Mouse (Mus musculus): ENCODE measurements around the gene Vti1a. TPM values are rescaled to one million over a fixed set of nuclear protein-coding genes. Genes with fewer than 3 reads are reported as not detected.
A peak's percentile ranks its signal among the peaks of the same experiment; 100 is the strongest.

Vti1a gene
- polyA plus RNA-seq, 1 experiment from 2014 or later: 33.4 TPM

- 82% methylated on average over 14 of the region's 14 CpGs for WGBS
- H3K9me3 ChIP-seq: no peaks in the 10 kb centered on the region
- no peak overlapping the region for H3K4me2 ChIP-seq
- H3K4me3 ChIP-seq (replicated peaks): no peak overlapping the region
- no peaks in the 10 kb centered on the region for H3K36me3 ChIP-seq
- ATAC-seq (ENCODE audit: insufficient number of reproducible peaks, insufficient read depth, low FRiP score, low TSS enrichment, low read depth): no peak
- H3K27ac ChIP-seq: no peak overlapping the region
- H3K9ac ChIP-seq (replicated peaks): no peak overlapping the region
- peaks cover 38% of the 10 kb centered on the region for H3K4me1 ChIP-seq (replicated peaks)
- H3K27me3 ChIP-seq: peaks cover 4% of the 10 kb centered on the region; the same call in 1 of the 2 replicates
Measured at GRCm38 (mm10) chr19:55608858-55609375, 292.8 kb downstream of the Vti1a start.

GRCm38 (mm10) chr19:55609806-55610205, 293.7 kb downstream of the Vti1a start:
- peaks cover 8% of the 10 kb centered on the region; the same call in 1 of the 2 replicates for H3K27me3 ChIP-seq
- 91% methylated on average over 3 of the region's 3 CpGs for WGBS
- peaks cover 38% of the 10 kb centered on the region for H3K4me1 ChIP-seq (replicated peaks)
- no peak overlapping the region for H3K4me3 ChIP-seq (replicated peaks)
- no peaks in the 10 kb centered on the region for H3K36me3 ChIP-seq
- H3K27ac ChIP-seq: no peak overlapping the region
- no peak overlapping the region for H3K9ac ChIP-seq (replicated peaks)
- ATAC-seq (ENCODE audit: insufficient number of reproducible peaks, insufficient read depth, low FRiP score, low TSS enrichment, low read depth): no peak
- H3K9me3 ChIP-seq: no peaks in the 10 kb centered on the region
- no peak overlapping the region for H3K4me2 ChIP-seq

GRCm38 (mm10) chr19:55615743-55616142, 299.6 kb downstream of the Vti1a start:
- no peak for ATAC-seq (ENCODE audit: insufficient number of reproducible peaks, insufficient read depth, low FRiP score, low TSS enrichment, low read depth)
- H3K4me1 ChIP-seq (replicated peaks): peaks cover 16% of the 10 kb centered on the region
- no peaks in the 10 kb centered on the region for H3K9me3 ChIP-seq
- WGBS: 80% methylated on average over 5 of the region's 5 CpGs
- peaks cover 10% of the 10 kb centered on the region; the same call in 1 of the 2 replicates for H3K27me3 ChIP-seq
- H3K36me3 ChIP-seq: no peaks in the 10 kb centered on the region
- no peak overlapping the region for H3K4me2 ChIP-seq
- no peak overlapping the region for H3K27ac ChIP-seq
- H3K4me3 ChIP-seq (replicated peaks): no peak overlapping the region
- H3K9ac ChIP-seq (replicated peaks): no peak overlapping the region

GRCm38 (mm10) chr19:55616276-55616675, 300.2 kb downstream of the Vti1a start:
- Histone ChIP-seq H3K27ac (no peak overlapping the region), H3K4me1 (replicated peaks) (peaks cover 21% of the 10 kb centered on the region), H3K4me3 (replicated peaks) (no peak overlapping the region), H3K4me2 (no peak overlapping the region), H3K9me3 (no peaks in the 10 kb centered on the region), H3K36me3 (no peaks in the 10 kb centered on the region), H3K27me3 (peaks cover 10% of the 10 kb centered on the region; the same call in 1 of the 2 replicates), H3K9ac (replicated peaks) (no peak overlapping the region)
- no peak for ATAC-seq (ENCODE audit: insufficient number of reproducible peaks, insufficient read depth, low FRiP score, low TSS enrichment, low read depth)
- 83% methylated on average over 7 of the region's 7 CpGs for WGBS

- Histone ChIP-seq H3K4me1 (replicated peaks) (peaks cover 23% of the 10 kb centered on the region), H3K36me3 (no peaks in the 10 kb centered on the region), H3K4me3 (replicated peaks) (no peak overlapping the region), H3K4me2 (no peak overlapping the region), H3K9ac (replicated peaks) (no peak overlapping the region), H3K9me3 (no peaks in the 10 kb centered on the region), H3K27me3 (peaks cover 13% of the 10 kb centered on the region; the same call in 1 of the 2 replicates), H3K27ac (no peak overlapping the region)
- ATAC-seq (ENCODE audit: insufficient number of reproducible peaks, insufficient read depth, low FRiP score, low TSS enrichment, low read depth): no peak
- 89% methylated on average over 8 of the region's 8 CpGs for WGBS
Measured at GRCm38 (mm10) chr19:55616937-55617336, 300.8 kb downstream of the Vti1a start.

- ATAC-seq (ENCODE audit: insufficient number of reproducible peaks, insufficient read depth, low FRiP score, low TSS enrichment, low read depth): no peak
- no peak overlapping the region for H3K27ac ChIP-seq
- H3K36me3 ChIP-seq: no peaks in the 10 kb centered on the region
- no peak overlapping the region for H3K4me2 ChIP-seq
- no peak overlapping the region for H3K4me3 ChIP-seq (replicated peaks)
- WGBS: 98% methylated on average over 7 of the region's 7 CpGs
- H3K9me3 ChIP-seq: no peaks in the 10 kb centered on the region
- H3K9ac ChIP-seq (replicated peaks): no peak overlapping the region
- H3K27me3 ChIP-seq: peaks cover 18% of the 10 kb centered on the region; the same call in 1 of the 2 replicates
- peaks cover 18% of the 10 kb centered on the region for H3K4me1 ChIP-seq (replicated peaks)
Measured at GRCm38 (mm10) chr19:55618546-55618945, 302.5 kb downstream of the Vti1a start.

GRCm38 (mm10) chr19:55620411-55621008, 304.4 kb downstream of the Vti1a start:
- no peak overlapping the region for H3K27ac ChIP-seq
- no peak overlapping the region for H3K4me3 ChIP-seq (replicated peaks)
- H3K4me1 ChIP-seq (replicated peaks): peaks cover 18% of the 10 kb centered on the region
- no peak overlapping the region for H3K4me2 ChIP-seq
- H3K27me3 ChIP-seq: peaks cover 20% of the 10 kb centered on the region; the same call in 1 of the 2 replicates
- 43% methylated on average over 14 of the region's 14 CpGs for WGBS
- no peak for ATAC-seq (ENCODE audit: insufficient number of reproducible peaks, insufficient read depth, low FRiP score, low TSS enrichment, low read depth)
- no peak overlapping the region for H3K9ac ChIP-seq (replicated peaks)
- no peaks in the 10 kb centered on the region for H3K9me3 ChIP-seq
- H3K36me3 ChIP-seq: no peaks in the 10 kb centered on the region

- Histone ChIP-seq H3K4me2 (no peak overlapping the region), H3K27me3 (peaks cover 25% of the 10 kb centered on the region; the same call in 1 of the 2 replicates), H3K36me3 (no peaks in the 10 kb centered on the region), H3K4me3 (replicated peaks) (no peak overlapping the region), H3K9me3 (no peaks in the 10 kb centered on the region), H3K27ac (no peak overlapping the region), H3K4me1 (replicated peaks) (peaks cover 22% of the 10 kb centered on the region), H3K9ac (replicated peaks) (no peak overlapping the region)
- 84% methylated on average over 12 of the region's 12 CpGs for WGBS
- ATAC-seq (ENCODE audit: insufficient number of reproducible peaks, insufficient read depth, low FRiP score, low TSS enrichment, low read depth): no peak
Measured at GRCm38 (mm10) chr19:55621011-55621625, 305.0 kb downstream of the Vti1a start.

- Histone ChIP-seq H3K4me2 (no peak overlapping the region), H3K4me1 (replicated peaks) (peaks cover 36% of the 10 kb centered on the region), H3K36me3 (no peaks in the 10 kb centered on the region), H3K27me3 (peaks cover 25% of the 10 kb centered on the region; the same call in 1 of the 2 replicates), H3K9me3 (no peaks in the 10 kb centered on the region), H3K9ac (replicated peaks) (no peak overlapping the region), H3K27ac (no peak overlapping the region), H3K4me3 (replicated peaks) (no peak overlapping the region)
- WGBS: 87% methylated on average over 18 of the region's 18 CpGs
- ATAC-seq (ENCODE audit: insufficient number of reproducible peaks, insufficient read depth, low FRiP score, low TSS enrichment, low read depth): no peak
Measured at GRCm38 (mm10) chr19:55622821-55623220, 306.7 kb downstream of the Vti1a start.

- peaks cover 26% of the 10 kb centered on the region for H3K27me3 ChIP-seq
- H3K4me1 ChIP-seq (replicated peaks): peaks cover 40% of the 10 kb centered on the region
- no peak overlapping the region for H3K4me2 ChIP-seq
- no peaks in the 10 kb centered on the region for H3K36me3 ChIP-seq
- H3K9ac ChIP-seq (replicated peaks): no peak overlapping the region
- WGBS: 89% methylated on average over 13 of the region's 13 CpGs
- no peak overlapping the region for H3K4me3 ChIP-seq (replicated peaks)
- no peaks in the 10 kb centered on the region for H3K9me3 ChIP-seq
- no peak overlapping the region for H3K27ac ChIP-seq
- no peak for ATAC-seq (ENCODE audit: insufficient number of reproducible peaks, insufficient read depth, low FRiP score, low TSS enrichment, low read depth)
Measured at GRCm38 (mm10) chr19:55623605-55624004, 307.5 kb downstream of the Vti1a start.

- no peaks in the 10 kb centered on the region for H3K9me3 ChIP-seq
- peaks cover 24% of the 10 kb centered on the region for H3K4me1 ChIP-seq (replicated peaks)
- no peak overlapping the region for H3K4me3 ChIP-seq (replicated peaks)
- no peaks in the 10 kb centered on the region for H3K36me3 ChIP-seq
- ATAC-seq (ENCODE audit: insufficient number of reproducible peaks, insufficient read depth, low FRiP score, low TSS enrichment, low read depth): no peak
- H3K27me3 ChIP-seq: peaks cover 50% of the 10 kb centered on the region
- 30% methylated on average over 16 of the region's 16 CpGs for WGBS
- H3K9ac ChIP-seq (replicated peaks): no peak overlapping the region
- peak overlapping the region; percentile 43 for H3K4me2 ChIP-seq
- H3K27ac ChIP-seq: no peak overlapping the region
Measured at GRCm38 (mm10) chr19:55626483-55626882, 310.4 kb downstream of the Vti1a start.
